Mouse (Mus musculus) adrenal gland, postnatal 4 days (tissue): ENCODE data around the gene Ltbp4. TPM values are rescaled to one million over a fixed set of nuclear protein-coding genes. Genes with fewer than 3 reads are reported as not detected.

Experiments used
- DNase-seq, 2 experiments: peaks; one replicate each; pipeline ENCODE4 v3.0.0; 2021 to 2022; ENCODE audit warnings: low spot score in 2 of 2, mixed read lengths in 2 of 2
- total RNA-seq, 2 experiments: library from RNA; stranded (reverse); gene quantifications; 2 replicates each; pipeline ENCODE4 v1.2.3; 2021

The Ltbp4 gene
- total RNA-seq, 2 experiments from 2014 or later = 95.4 to 102 TPM

GRCm38 (mm10) chr7:27356248-27356647, 18.8 kb upstream of the Ltbp4 start:
- DNase-seq = no peak

DNA sequence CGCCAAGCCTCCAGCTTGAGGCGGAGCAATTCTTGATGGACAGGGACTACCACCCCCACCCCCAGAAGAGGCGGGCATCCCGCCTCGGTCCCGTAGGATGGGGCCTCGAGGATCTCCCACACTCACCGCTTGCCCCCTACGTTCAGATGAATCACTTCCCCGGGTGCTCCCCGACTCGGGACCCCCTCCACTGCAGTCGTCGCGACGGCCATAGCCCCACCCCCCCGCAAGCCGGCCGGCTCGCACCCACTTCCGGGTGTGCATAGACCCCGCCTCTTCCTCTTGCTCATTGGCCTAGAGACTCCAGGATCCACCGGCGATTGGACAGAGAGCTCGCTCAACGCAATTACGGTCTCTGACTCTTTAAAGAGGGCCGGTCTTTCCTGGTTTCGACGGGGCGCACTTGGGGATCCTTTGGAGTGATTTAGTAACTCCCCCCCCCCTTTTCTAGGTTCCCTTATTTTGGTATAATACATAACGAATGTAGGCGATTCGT, 18.3 kb upstream of the Ltbp4 start, which contains the start of gene Shkbp1:
TSS of gene Shkbp1 (minus strand) at position 275 of the 496 bp plus-strand sequence.
- peak; percentile 49 to 78 for DNase-seq

- no peak for DNase-seq
Measured at GRCm38 (mm10) chr7:27355261-27355660, 17.8 kb upstream of the Ltbp4 start.

GRCm38 (mm10) chr7:27354783-27355182, 17.3 kb upstream of the Ltbp4 start:
- DNase-seq = no peak

DNA sequence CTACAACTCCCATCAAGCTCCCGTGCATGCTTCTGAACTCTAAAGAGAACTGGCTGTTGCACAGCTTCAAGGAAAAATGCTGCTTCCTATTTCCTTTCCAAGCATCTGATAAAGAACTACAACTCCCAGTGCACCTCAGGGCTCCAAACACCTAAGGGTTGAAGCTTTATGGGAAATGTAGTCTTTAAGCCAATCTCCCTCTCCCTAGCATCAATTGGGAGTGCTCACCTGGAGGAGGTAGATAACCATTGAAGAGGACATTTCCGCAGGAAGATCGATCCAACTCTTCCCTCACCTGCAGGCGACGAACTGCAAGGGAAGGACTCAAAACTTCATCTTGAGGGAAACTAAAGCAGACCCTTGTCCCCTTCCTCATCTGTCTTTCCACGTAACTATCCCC, 16.7 kb upstream of the Ltbp4 start:
- DNase-seq = no peak

DNA sequence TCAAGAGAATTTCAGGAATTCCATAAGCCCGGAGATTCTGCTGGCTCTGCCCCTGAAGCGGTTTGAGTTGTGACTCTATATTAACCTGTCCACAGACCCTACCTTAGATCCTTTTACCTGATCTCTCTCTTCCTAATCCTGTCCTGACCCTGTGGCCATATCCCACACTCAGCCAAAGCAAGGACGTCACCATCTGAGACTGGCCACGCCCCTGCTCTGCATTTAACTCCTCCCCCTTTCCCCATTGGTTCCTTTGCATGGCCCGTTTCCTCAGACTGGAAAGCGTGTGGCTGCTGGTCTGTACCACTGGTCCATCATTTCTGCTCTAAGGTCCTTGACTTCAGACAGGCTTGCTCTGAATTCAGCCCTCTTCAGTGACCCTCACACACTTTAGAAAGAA, 8.0 kb upstream of the Ltbp4 start:
- no peak for DNase-seq

GRCm38 (mm10) chr7:27342595-27342994, 5.1 kb upstream of the Ltbp4 start:
- DNase-seq = no peak

- DNase-seq = no peak
Measured at GRCm38 (mm10) chr7:27339519-27339918, 2.0 kb upstream of the Ltbp4 start.

GRCm38 (mm10) chr7:27339114-27339513, 1.6 kb upstream of the Ltbp4 start:
- DNase-seq = no peak

- peak; percentile 73 to 74 for DNase-seq
Measured at GRCm38 (mm10) chr7:27335928-27336823, 1.3 kb downstream of the Ltbp4 start.

GRCm38 (mm10) chr7:27335011-27335720, 2.3 kb downstream of the Ltbp4 start:
- DNase-seq = no peak

DNA sequence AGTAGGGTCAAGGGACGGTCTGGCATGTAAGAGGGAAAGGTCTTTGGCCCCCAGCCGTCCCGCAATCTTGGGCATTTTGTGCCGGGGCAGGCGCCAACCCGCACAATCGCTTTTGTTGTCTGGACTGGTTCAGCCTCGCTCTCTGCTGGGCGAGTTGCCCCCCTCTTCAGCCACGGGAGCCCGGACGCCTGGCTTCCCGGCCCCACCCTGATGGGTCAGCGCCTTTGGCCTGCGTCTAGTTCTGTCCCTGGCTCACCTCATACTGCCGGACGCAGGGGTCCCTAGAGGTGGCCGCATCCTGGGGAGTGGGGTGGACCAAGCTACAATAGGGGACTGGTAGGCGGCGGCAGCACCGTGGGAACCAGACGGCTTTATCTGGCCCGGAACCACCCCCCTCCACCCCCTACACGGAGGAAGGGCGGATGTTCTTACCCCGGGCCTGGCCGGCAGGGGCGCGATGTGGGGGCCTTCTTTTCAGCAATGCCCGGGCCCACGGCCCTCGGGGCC, 3.0 kb downstream of the Ltbp4 start:
- no peak for DNase-seq

GRCm38 (mm10) chr7:27333316-27333941, 4.1 kb downstream of the Ltbp4 start:
- DNase-seq = no peak

DNA sequence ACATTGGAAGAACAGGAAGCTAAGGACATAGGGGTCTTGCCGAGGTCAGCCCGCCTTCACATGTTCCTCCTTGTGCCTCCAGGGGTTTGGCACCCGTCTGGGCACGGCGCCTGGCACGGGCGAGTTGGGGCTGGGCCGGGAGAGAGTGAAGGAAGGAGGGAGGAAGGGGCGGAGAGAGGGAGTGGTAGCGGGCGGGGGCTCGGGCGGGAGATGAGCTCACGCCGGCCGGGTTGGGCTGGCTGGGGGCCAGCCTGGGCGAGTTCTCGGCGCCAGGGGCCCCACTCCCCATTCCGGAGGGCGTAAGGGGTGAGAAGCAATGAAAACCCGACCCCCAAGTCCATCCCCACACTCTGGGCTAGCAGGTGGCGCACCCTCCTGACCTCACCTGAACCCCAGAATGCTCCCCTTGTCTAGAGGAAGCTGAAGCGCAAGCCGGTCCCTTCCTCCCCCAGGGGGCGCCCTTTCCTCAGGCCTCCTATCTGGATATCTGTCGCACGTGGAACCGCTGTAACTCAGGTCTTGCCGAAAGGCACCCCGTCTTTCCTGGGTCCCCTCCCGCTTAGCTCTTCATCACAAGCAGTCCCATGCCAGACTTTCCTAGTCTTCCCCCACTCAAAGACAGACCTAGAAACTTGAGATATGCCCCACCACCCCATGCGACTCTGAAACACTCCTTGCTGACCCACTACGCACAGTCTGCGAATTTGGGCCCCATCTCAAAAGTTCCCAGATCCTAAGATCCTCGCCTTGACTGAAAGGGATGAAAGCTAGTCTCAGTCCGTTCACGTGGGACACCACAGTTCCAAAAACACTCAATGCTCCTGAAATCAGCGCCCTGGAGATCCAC, 4.9 kb downstream of the Ltbp4 start:
- DNase-seq = peak; percentile 57 to 70

GRCm38 (mm10) chr7:27331854-27332253, 5.6 kb downstream of the Ltbp4 start:
- no peak for DNase-seq

GRCm38 (mm10) chr7:27331541-27331851, 6.0 kb downstream of the Ltbp4 start:
- DNase-seq = no peak

DNA sequence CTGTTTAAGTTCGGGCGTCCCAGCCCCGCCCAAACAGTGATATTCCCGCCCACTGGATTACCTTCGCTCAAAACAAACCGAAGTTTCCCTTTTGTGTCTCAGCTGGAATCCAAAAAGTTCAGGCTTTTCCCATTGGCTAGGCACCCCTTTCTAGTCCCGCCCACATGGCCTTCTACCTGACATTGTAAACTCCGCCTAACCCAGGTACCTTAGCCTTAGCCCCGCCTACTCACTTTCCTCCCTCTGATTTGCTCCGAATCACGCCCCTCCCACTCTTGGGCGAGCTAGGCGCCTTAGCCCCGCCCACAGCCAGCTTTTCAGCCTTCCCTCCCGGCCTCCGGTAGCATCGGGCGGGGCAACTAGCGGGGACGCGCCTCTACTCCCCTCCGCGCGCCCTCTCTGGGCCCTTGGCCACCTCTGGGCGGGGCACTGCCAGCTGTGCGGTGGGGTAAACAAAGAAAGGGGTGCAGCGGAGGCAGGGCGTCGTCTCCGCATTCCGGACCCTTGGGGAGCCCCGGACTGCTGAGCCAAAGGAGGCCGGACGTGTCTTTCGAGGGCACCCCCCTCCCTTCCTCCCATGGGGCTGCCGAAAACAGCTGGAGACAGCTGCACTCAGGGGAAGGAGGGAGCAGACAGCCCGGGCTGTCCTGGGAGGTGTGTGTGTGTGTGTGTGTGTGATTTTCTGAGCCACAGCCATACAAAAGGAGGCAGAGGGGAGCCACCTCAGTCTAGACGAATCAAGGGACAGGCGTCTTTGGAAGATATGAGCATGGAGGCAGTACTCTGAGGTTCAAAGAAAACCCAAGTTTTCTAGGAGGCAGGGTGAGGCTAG, 6.6 kb downstream of the Ltbp4 start:
- peak in 1 of 2 experiments; percentile 75 for DNase-seq

DNA sequence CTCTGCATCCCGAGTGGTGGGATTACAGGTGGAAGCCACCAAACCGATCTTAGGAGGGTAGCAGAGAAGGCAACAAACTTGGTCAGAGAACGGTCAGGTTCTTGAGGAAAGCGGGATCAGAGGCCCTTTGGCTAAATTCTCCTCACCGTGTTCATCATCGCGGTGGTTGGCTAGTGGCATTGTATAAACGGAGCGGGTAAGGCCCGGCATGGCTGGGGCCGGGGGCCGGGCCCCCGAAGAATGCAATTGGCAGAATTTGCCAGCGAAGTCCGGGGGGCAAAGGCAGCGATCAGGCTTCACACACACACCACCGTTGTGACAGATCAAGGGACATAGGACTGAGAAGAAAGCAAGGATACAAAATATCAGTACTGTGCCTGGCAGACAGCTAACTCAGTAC, 7.5 kb downstream of the Ltbp4 start:
- no peak for DNase-seq

DNA sequence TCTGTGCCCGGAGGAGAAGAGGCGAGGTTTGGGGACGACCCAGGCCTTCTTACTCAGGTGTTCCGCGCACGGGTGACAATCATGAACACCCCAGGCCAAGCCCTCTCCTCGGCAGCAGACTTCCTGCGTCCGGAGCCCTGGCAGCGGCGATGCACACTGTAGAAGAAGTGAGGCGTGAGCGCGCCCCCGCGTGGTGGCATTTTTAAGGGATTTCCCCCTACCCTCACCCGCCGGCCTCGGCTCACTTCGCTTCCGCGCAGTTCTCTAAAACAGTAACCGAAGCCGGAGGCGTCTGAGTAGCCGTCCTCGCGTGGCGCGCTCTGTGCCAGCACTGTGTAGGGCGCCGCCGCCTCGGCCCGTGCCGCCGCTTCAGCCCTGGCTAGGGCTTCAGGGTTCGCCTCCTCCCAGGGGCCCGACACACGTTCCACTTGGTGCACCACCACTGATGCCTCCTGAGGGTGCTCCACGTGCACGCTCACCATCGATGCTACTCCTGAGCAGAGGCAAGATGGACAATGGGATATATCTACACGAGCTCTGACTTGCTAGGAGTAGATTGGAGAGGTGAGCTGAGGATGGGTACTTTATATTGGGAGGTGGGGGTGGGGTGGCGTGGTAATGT, 8.1 kb downstream of the Ltbp4 start:
- peak; percentile 72 to 77 for DNase-seq
